Mouse (Mus musculus) forebrain, embryonic 11.5 days (tissue): ENCODE results near the gene Gpx1. TPM values are rescaled to one million over a fixed set of nuclear protein-coding genes. Genes with fewer than 3 reads are reported as not detected.
A peak's percentile ranks its signal among the peaks of the same experiment; 100 is the strongest.
"Not testable (repeated sequence)": the region's sequence is repeated elsewhere in the genome, so short reads cannot be mapped to it uniquely, and the experiment has no call there.

Experiments used
- ATAC-seq: fragments of 200-750 bp; cut with Nextera tagmentation; replicated peaks from 2 replicates; pipeline ENCODE4 v1.8.0; 2017; ENCODE audit warnings: moderate TSS enrichment; ENCODE audit not compliant: low FRiP score
- DNase-seq: peaks from one replicate; pipeline ENCODE4 v3.0.0-alpha.2; 2017; ENCODE audit warnings: low spot score
- H3K27ac ChIP-seq: fragments of 300-500 bp; sonication (generic); 2 replicates; pipeline ENCODE4 v1.5.1; 2014; ENCODE audit warnings: low read depth, low read length
- H3K27me3 ChIP-seq: fragments of 300-500 bp; sonication (generic); 2 replicates; pipeline ENCODE4 v1.6.1; 2014; ENCODE audit warnings: mild to moderate bottlenecking, low read length, mixed read lengths; ENCODE audit not compliant: control insufficient read depth, insufficient read depth
- H3K36me3 ChIP-seq: fragments of 300-500 bp; sonication (generic); 2 replicates; pipeline ENCODE4 v1.6.1; 2014; ENCODE audit warnings: mild to moderate bottlenecking, low read length, moderate library complexity, mixed read lengths; ENCODE audit not compliant: control insufficient read depth, insufficient read depth
- H3K4me1 ChIP-seq: fragments of 300-500 bp; sonication (generic); replicated peaks from 2 replicates; pipeline ENCODE4 v1.6.1; 2014; ENCODE audit warnings: low read length, mixed read lengths; ENCODE audit not compliant: control insufficient read depth, insufficient read depth
- H3K4me2 ChIP-seq: fragments of 300-500 bp; sonication (generic); 2 replicates; pipeline ENCODE4 v1.6.1; 2014; ENCODE audit warnings: low read depth, mild to moderate bottlenecking, low read length, moderate library complexity, mixed read lengths; ENCODE audit not compliant: severe bottlenecking
- H3K4me3 ChIP-seq: fragments of 300-500 bp; sonication (generic); 2 replicates; pipeline ENCODE4 v1.5.1; 2014; ENCODE audit warnings: low read depth, low read length
- H3K9ac ChIP-seq: fragments of 300-500 bp; sonication (generic); 2 replicates; pipeline ENCODE4 v1.6.1; 2014; ENCODE audit warnings: low read length
- H3K9me3 ChIP-seq: fragments of 300-500 bp; sonication (generic); 2 replicates; pipeline ENCODE4 v1.6.1; 2016; ENCODE audit warnings: low read length, mixed read lengths; ENCODE audit not compliant: control insufficient read depth
- WGBS: fragments of 180-500 bp; shearing (Covaris S2); extraction: QIAGEN DNeasy Blood & Tissue Kit; methylation state at CpG from one replicate; pipeline ENCODE4 v1.1.7; 2014; 5-methylcytosine and 5-hydroxymethylcytosine counted together
- polyA plus RNA-seq: library from polyadenylated mRNA; unstranded; fragments of >200 nt; fragmentation: Nextera tagmentation; extraction: Ambion mirVana; gene quantifications from 2 replicates; pipeline ENCODE4 v1.2.1, GENCODE M21; 2014

The Gpx1 gene
- polyA plus RNA-seq, 1 experiment from 2014 or later, result 778 TPM

DNA sequence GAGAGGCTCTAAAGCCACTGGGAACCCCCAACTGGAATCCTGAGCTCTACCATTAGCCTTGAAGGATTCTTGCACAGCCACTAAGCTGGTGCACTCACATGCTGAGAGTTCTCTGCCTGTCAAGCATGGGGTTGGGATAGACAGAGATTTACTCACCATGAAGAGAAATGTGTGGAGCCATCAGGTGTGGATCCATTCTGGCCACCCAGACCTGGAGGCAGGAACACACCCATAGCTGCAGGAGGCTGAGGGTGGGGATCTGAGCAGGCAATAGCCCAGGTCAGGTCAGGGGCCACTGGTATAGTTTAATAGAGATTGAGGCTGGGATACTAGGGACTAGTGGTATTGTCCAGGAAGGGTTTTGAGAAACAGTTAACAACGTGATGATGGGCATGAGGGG, 33.5 kb upstream of the Gpx1 start:
- Histone ChIP-seq H3K4me3 (peak overlapping the region; percentile 90), H3K36me3 (no peaks in the 10 kb centered on the region; the same call in 1 of the 2 replicates), H3K9ac (peak overlapping the region; percentile 85), H3K27me3 (no peaks in the 10 kb centered on the region), H3K4me2 (peak overlapping the region; percentile 90), H3K27ac (peak overlapping the region; percentile 99; the same call in 1 of the 2 replicates), H3K4me1 (peaks cover 3% of the 10 kb centered on the region; the same call in 1 of the 2 replicates), H3K9me3 (no peaks in the 10 kb centered on the region)
- peak; percentile 55 for DNase-seq
- 7% methylated on average over 1 of the region's 1 CpGs for WGBS
- ATAC-seq, result no peak

DNA sequence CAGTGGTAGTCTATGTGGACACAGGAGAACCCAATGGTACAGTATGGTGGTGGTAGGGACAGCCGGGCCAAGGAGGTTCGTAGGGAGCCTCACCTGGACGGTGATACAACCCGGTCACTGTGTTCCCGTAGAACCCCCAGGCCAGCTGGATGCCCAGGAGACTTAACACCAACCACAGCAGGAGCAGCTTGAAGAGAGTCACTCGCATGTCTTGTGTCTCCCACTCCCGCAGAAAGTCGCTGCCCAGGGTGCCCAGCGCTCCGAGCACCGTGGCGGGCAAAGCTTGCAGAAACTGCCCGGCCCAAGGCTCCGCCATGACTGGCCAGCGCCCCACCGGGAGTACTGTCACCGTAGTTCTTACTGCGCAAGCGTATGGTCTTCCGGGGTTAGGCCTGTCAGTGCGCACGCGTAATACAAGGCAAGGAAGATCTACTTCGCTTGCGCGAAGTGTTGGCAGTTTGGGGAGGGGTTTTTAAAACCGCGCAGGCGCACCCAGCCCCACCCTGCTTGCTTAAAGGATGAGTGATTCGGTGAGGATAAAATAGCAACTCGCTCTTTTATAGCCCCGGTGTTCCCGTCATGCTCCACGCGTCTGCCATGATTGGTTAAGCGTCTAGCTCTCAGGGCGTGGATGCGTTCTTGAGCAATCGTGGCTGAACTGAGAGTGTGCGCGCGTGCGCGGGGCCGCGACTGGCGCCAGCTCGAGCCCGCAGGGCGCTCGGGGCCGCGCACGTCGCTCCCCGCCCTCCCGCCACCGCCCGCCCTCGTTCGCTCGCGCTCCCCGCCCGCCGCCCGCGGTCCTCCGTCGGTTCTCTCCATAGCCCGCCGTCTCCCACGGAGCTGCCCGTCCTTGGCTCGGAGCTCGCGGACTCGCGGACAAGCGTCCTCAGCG, 32.8 kb upstream of the Gpx1 start, which contains the start of the genes Rhoa and Tcta:
Gene Rhoa, plus strand, starts transcription at position 501 of the 892 bp plus-strand sequence.
Gene Tcta, minus strand, starts transcription at position 532 of the 892 bp plus-strand sequence.
- Histone ChIP-seq H3K36me3 (no peaks in the 10 kb centered on the region; the same call in 1 of the 2 replicates), H3K27ac (peak within 1 kb of the TSS; percentile 99), H3K4me1 (peaks cover 3% of the 10 kb centered on the region; the same call in 1 of the 2 replicates), H3K27me3 (no peaks in the 10 kb centered on the region), H3K4me2 (peak within 1 kb of the TSS; percentile 90), H3K4me3 (peak within 1 kb of the TSS; percentile 90), H3K9ac (peak within 1 kb of the TSS; percentile 94), H3K9me3 (no peaks in the 10 kb centered on the region)
- DNase-seq (peak; percentile 98), ATAC-seq (peak; percentile 96)
- WGBS, result under 1% methylated on average over 80 of the region's 81 CpGs

GRCm38 (mm10) chr9:108306571-108306980, 32.1 kb upstream of the Gpx1 start:
- ATAC-seq, result peak; percentile 80
- Histone ChIP-seq H3K27ac (peak overlapping the region; percentile 99), H3K4me1 (peaks cover 3% of the 10 kb centered on the region; the same call in 1 of the 2 replicates), H3K9me3 (no peaks in the 10 kb centered on the region), H3K9ac (peak overlapping the region; percentile 94), H3K4me3 (peak overlapping the region; percentile 90), H3K27me3 (no peaks in the 10 kb centered on the region), H3K4me2 (peak overlapping the region; percentile 59), H3K36me3 (no peaks in the 10 kb centered on the region)
- DNase-seq, result peak; percentile 90
- WGBS, result under 1% methylated on average over 51 of the region's 51 CpGs

DNA sequence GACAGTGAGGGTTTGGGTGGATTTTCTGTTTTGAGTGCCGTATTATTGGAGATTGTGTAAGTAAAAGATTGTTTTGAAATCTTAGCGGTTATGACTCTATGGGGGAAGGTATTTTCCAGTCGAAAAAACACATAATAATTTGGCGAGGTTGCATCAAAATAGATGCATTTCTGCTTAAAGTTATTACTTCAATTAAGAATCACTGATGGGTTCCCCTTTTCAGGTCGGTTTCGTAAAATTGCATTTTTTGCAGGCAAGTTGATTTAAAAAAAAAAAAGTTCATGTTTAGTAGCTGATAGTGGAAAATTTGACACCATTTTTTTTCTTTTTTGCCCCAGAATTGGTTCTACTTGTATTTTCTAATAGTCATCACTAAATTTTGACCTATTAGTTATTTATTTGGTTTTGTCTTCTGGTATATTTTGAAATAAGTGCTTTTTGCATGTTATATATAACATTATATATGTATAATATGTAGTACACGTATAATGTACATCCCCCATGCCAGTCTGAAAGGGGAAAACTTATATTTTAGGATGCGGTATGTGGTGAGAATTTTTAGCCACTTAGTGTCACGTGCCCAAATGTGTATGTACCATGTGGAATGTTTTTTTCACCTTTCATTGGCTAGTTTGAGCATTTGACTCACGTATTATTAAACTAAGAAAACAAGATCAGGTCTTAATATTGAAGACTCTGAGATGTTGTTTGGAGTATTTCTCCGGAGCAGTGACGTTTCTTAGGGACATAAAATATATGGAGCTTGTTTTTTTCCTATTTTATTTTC, 31.5 kb upstream of the Gpx1 start:
- no peaks in the 10 kb centered on the region for H3K9me3 ChIP-seq
- 28% methylated on average over 12 of the region's 12 CpGs for WGBS
- no peak for ATAC-seq
- DNase-seq, result no peak
- peaks cover 3% of the 10 kb centered on the region; the same call in 1 of the 2 replicates for H3K4me1 ChIP-seq
- peak overlapping the region; percentile 59 for H3K4me2 ChIP-seq
- H3K9ac ChIP-seq, result peak overlapping the region; percentile 94
- H3K4me3 ChIP-seq, result peak overlapping the region; percentile 90
- no peaks in the 10 kb centered on the region for H3K27me3 ChIP-seq
- peak overlapping the region; percentile 99; the same call in 1 of the 2 replicates for H3K27ac ChIP-seq
- H3K36me3 ChIP-seq, result no peaks in the 10 kb centered on the region

DNA sequence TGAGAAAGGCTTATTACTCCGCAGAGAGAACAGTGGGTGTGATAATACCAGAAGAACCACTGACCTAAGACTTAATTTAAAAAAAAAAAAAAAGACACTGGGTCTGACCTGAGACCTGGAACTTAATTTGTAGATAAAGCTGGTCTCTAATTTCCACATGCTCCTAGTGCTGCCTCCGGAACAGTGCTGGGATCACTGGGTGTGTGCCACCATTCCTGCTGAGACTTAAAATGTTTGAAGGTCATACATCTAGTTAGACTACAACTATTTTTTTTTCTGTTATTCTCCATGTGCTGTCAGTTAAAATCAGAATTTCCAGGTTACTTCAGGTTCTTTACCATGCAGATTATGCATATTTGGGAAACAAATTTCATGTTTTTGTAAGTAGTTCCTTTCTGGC, 30.6 kb upstream of the Gpx1 start:
- H3K4me3 ChIP-seq, result peak overlapping the region; percentile 90
- DNase-seq (no peak), ATAC-seq (no peak)
- no peaks in the 10 kb centered on the region for H3K9me3 ChIP-seq
- H3K36me3 ChIP-seq, result no peaks in the 10 kb centered on the region
- H3K27ac ChIP-seq, result no peak overlapping the region
- H3K4me2 ChIP-seq, result peak overlapping the region; percentile 59
- peaks cover 3% of the 10 kb centered on the region; the same call in 1 of the 2 replicates for H3K4me1 ChIP-seq
- peak overlapping the region; percentile 27; the same call in 1 of the 2 replicates for H3K9ac ChIP-seq
- 77% methylated on average over 2 of the region's 2 CpGs for WGBS
- H3K27me3 ChIP-seq, result no peaks in the 10 kb centered on the region

DNA sequence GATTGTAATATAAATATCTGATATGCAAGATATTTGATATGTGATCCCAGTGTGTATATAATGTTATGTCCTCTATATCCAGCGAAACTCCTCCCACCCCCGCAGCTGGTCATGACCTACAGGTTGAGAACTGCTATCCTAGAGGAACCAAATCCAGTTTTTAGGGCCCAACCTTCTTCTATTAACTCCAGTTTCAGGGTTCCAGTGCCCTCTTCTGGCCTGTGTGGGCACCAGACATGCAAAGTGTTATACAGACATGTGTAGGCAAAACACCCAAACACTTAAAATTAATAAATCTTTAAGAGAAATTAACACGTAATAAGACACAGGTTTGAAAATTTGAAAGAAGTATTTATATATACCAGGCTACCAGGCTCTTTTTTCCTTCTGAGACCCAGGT, 21.1 kb upstream of the Gpx1 start:
- no peak overlapping the region for H3K4me2 ChIP-seq
- no peaks in the 10 kb centered on the region for H3K27me3 ChIP-seq
- no peaks in the 10 kb centered on the region for H3K9me3 ChIP-seq
- 96% methylated on average over 3 of the region's 3 CpGs for WGBS
- no peak overlapping the region for H3K4me3 ChIP-seq
- no peak overlapping the region for H3K27ac ChIP-seq
- H3K9ac ChIP-seq, result no peak overlapping the region
- H3K36me3 ChIP-seq, result peaks cover 2% of the 10 kb centered on the region; the same call in 1 of the 2 replicates
- DNase-seq (no peak), ATAC-seq (no peak)
- H3K4me1 ChIP-seq, result no peaks in the 10 kb centered on the region

DNA sequence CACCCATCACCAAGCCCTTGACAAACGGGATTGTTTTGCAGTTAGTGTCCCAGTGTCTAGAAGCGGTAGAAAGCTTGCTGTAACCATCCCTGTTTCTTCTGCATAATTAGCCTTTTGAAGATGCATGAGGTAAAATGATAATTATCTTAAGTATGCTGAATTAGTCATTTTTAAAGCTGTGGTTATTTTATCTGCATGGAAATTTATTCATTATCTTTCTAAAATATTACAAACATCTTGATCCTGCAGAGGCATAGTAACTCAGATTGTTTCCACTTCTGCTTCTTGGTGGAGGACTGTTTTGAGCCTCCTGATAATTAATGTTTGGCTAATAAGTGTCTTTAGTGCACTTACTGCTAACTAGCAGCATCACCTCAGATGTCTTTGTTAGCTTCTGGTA, 20.2 kb upstream of the Gpx1 start:
- DNase-seq (no peak), ATAC-seq (no peak)
- no peaks in the 10 kb centered on the region for H3K9me3 ChIP-seq
- H3K4me1 ChIP-seq, result no peaks in the 10 kb centered on the region
- no peak overlapping the region for H3K27ac ChIP-seq
- H3K27me3 ChIP-seq, result no peaks in the 10 kb centered on the region
- H3K4me3 ChIP-seq, result no peak overlapping the region
- H3K4me2 ChIP-seq, result no peak overlapping the region
- peaks cover 2% of the 10 kb centered on the region; the same call in 1 of the 2 replicates for H3K36me3 ChIP-seq
- no peak overlapping the region for H3K9ac ChIP-seq
- WGBS, result 94% methylated on average over 2 of the region's 2 CpGs

- WGBS, result 88% methylated on average over 7 of the region's 7 CpGs
- not testable (repeated sequence) for H3K36me3 ChIP-seq
These were observed 16.6 kb upstream of the Gpx1 start for GRCm38 (mm10) chr9:108322054-108322453.

More at GRCm38 (mm10) chr9:108322054-108322453, 16.6 kb upstream of the Gpx1 start:
- not testable (repeated sequence) for ATAC-seq, H3K4me2 ChIP-seq, H3K9me3 ChIP-seq, DNase-seq, H3K4me1 ChIP-seq, H3K27ac ChIP-seq, H3K27me3 ChIP-seq, H3K4me3 ChIP-seq, H3K9ac ChIP-seq
